Mouse (Mus musculus) frontal cortex, adult 2 months (tissue): ENCODE results near the gene Ushbp1. TPM values are rescaled to one million over a fixed set of nuclear protein-coding genes. Genes with fewer than 3 reads are reported as not detected.
"Not testable (repeated sequence)": the region's sequence is repeated elsewhere in the genome, so short reads cannot be mapped to it uniquely, and the experiment has no call there.

ENCODE experiments used
- DNase-seq, 2 experiments: peaks; one replicate each; pipeline ENCODE4 v3.0.0; 2022; ENCODE audit warnings: low spot score in 1 of 2; ENCODE audit errors: extremely low spot score in 1 of 2
- polyA plus RNA-seq: library from polyadenylated mRNA; depleted of rRNA; stranded (reverse); fragments of >200 nt; gene quantifications from 2 replicates; pipeline ENCODE4 v1.2.3, GENCODE M21; 2012; rRNA removed

The Ushbp1 gene
- 8.9 and 11.8 TPM in 2 replicates for polyA plus RNA-seq

GRCm38 (mm10) chr8:71395629-71396028 lies at the start of gene Ushbp1:
Ushbp1 (minus strand) TSS chr8:71395802.
- no peak for DNase-seq

GRCm38 (mm10) chr8:71445096-71445495 lies 49.5 kb upstream of the Ushbp1 start:
- no peak for DNase-seq

- peak in 1 of 2 experiments; percentile 53 for DNase-seq
Observed at GRCm38 (mm10) chr8:71441404-71441803, 45.8 kb upstream of the Ushbp1 start.

DNA sequence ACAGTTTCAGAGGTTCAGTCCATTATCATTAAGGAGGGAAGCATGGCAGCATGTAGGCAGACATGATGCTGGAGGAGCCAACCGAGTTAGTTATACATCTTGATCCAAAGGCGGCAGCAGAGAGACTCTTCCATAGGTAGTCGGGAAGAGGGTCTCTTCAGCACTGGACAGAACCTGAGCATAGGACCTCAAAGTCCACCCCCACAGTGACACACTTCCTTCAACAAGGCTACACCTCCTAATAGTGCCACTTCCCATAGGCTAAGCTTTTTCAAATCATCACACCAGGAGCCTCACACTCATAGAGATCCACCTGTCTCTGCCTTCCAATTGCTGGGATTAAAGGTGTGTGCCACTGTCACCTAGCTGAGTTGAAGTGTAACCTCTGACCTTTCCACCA lies 41.4 kb upstream of the Ushbp1 start:
- no peak for DNase-seq

GRCm38 (mm10) chr8:71432935-71433334 lies 37.3 kb upstream of the Ushbp1 start:
- DNase-seq = not testable (repeated sequence)

GRCm38 (mm10) chr8:71422121-71422520 lies 26.5 kb upstream of the Ushbp1 start:
- no peak for DNase-seq

DNA sequence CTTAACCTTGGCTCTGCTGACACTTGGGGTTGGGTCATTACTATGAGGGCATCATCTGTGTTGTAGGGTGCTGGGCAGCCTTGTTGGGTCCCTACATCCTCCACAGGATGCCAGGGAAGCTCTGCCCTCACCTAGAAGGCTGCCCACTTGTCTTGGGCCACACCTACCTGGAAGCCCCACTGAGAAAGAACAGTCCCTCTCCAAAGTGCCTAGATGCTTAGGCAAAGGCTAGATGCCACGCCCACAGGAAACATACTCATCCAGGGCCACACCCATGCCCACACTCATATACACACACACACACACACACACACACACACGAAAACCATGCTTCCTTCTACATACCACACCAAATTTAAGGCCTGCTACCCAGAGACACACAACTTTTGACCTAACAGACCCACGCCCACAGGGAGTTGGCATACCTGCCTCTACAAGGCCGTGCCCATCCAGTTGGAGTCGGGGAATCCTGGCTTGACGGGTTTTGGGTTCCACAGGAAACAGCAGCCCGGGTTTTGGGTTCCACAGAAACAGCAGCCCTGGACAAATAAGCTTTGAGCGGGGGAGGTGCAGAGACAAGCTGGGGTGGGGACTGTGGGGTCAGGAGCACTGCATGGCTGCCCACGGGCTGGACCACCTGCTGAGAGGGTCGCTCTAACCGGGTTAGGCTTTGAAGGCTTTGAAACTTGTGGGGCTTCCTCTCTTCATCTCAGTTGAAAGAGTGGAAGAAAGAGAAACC lies 16.1 kb upstream of the Ushbp1 start:
- DNase-seq = no peak

DNA sequence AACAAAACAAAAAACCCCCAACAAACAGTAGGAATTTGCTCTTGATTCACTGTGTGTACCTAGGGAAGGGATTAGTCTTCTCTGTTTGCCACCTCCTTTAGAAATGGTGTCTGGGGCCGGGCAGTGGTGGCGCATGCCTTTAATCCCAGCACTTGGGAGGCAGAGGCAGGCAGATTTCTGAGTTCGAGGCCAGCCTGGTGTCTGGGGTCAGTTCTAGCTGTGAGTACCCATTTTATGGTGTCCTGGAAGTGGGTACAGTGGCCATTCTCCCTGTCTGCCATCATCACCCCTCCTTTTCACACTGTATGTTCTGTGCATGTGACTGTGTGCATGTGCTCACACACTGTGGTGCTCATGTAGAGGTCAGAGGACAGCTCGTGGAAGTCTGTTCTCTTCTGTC lies 12.6 kb upstream of the Ushbp1 start:
- DNase-seq = no peak

- DNase-seq = no peak
Observed at GRCm38 (mm10) chr8:71407441-71407840, 11.8 kb upstream of the Ushbp1 start.

DNA sequence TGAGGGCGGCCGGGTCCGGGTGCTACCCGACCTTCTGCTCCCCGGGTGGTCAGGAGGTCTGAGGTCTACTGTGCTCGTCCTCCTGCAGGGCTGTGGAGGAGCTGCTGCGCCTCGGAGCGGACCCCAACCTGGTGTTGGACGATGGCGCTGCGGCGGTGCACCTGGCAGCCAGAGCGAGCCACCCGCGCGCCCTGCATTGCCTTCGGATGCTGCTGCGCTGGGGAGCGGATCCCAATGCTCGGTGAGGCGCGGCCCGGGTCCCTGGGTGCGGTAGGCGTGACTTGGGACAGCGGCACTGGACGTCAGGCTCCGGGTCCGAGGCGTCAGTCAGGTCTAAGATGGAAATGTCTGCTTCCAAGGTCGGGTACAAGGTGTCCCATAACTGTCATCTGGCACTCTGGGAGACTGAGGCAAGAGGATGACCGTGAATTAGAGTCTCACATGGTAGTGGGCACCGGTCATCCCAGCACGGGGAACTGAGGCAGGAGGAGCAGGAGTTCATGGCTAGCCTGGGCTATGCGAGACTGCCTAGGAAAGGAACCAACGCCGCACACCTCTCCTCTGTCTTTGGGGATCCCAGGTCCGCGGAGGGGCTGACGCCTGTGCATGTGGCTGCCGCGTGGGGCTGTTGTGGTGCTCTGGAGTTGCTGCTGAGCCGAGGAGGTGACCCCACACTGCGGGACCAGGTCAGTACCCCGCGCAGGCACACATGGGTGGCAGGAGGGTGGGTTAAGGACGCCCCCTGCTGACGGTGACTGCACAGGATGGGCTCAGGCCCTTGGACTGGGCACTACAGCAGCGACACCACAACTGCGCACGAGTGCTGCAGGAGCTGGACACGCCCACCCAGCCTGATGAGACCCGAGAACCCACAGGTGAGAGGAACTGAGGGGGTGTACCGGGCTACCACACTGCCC lies 10.8 kb upstream of the Ushbp1 start:
- DNase-seq = no peak

GRCm38 (mm10) chr8:71405401-71406098 lies 9.9 kb upstream of the Ushbp1 start, which contains the start of gene Ankle1:
Ankle1 (plus strand) TSS chr8:71406010.
- DNase-seq = peak; percentile 77 to 96

- peak in 1 of 2 experiments; percentile 39 for DNase-seq
Observed at GRCm38 (mm10) chr8:71404951-71405351, 9.3 kb upstream of the Ushbp1 start.

DNA sequence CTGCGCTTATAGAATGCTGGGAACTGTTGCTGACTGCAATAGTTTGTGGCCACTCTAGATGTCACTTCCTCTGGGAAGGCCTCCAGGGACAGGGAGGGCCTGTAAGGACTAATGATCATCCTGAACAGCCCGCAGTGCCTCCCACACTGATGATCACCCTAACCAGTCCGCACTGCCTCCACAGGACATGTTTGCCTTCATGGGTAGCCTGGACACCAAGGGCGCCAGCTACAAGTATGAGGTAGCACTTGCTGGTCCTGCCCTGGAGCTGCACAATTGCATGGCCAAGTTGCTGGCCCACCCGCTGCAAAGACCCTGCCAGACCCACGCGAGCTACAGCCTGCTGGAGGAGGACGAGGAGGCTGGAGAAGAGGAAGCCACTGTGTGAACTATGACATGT lies 8.4 kb upstream of the Ushbp1 start:
- DNase-seq = no peak

- no peak for DNase-seq
Observed at GRCm38 (mm10) chr8:71403107-71403885, 7.7 kb upstream of the Ushbp1 start.

DNA sequence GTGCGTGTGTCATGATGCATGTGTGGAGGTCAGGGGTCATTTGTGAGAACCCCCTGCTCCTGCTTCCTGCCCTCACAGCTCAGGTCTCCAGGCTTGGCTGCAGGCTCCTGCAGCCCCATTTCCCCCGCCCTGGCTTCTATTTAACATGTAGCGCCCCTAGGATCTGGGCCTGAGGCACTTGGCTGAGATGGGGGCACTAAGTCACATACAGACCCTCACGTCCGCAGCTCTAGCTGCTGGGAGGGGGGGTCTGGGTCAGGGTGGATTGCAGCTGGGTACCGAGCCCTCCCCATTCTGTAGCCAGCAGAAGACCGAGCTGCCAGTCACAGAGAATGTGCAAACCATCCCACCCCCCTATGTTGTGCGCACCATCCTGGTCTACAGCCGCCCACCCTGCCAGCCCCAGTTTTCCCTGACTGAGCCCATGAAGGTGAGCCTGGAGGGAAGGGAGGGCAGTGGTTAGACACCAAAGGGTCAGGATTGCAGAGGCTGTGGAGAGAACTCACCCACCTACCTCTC lies 6.9 kb upstream of the Ushbp1 start:
- no peak for DNase-seq

- DNase-seq = no peak
Observed at GRCm38 (mm10) chr8:71401454-71401853, 5.9 kb upstream of the Ushbp1 start.

GRCm38 (mm10) chr8:71400826-71401225 lies 5.2 kb upstream of the Ushbp1 start:
- no peak for DNase-seq

DNA sequence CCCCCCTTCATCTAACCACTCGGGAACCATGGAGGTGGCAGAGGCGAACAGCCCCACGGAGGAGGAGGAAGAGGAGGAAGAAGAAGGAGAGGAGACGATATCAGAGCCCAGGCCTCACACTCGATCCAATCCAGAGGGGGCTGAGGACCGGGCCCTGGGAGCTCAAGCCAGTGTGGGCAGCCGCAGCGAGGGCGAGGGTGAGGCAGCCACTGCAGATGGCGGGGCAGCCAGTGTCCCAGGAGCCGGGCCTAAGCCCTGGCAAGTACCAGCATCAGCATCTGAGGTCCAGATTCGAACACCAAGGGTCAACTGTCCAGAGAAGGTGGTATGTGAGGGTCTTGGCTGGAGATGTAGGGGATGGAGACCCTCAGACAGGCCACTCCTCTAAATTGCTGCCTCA lies 2.1 kb upstream of the Ushbp1 start:
- DNase-seq = no peak

DNA sequence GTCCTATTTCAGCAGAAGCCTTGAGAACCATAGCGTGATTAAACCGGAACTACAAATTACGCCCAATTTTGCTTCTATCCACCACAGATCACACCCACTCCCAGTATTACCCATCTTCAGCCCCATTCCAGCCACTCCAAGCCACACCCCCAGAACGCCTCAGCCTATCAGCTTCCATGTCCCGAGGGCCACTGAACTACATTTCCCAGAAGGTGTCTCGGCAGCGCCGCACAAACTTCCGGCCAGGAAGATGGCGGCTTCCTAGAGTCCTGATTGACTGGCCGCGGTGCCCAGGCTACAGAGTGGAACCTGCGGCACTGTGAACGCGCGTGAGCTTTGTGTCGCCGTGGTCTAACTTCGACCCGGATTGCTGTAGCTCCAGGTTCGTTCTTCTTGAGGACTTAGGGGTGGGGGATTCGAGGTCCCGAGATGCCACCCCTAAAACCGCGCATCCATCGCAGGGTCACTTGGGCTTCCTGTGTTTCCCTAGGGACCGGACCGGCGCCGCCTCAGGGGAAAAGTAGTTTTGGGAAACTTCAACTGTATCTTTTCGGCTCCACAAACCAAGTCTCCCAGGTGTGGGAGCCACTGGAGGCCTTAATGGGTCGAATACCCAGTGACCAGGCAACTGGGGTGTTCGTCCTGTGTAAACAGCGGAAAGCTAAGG lies 1.2 kb upstream of the Ushbp1 start, which contains the start of gene Babam1:
TSS of gene Babam1 (plus strand) at position 223 of the 667 bp plus-strand sequence.
- peak; percentile 95 to 96 for DNase-seq
